Mouse (Mus musculus) testis, adult 2 months (tissue): ENCODE measurements around the gene Zcchc13.

Source experiments
- CTCF ChIP-seq: fragments of 200-500 bp; IDR thresholded peaks from 2 replicates; pipeline ENCODE4 v1.5.1; 2012; ENCODE audit warnings: low read depth, mild to moderate bottlenecking, inconsistent platforms, low read length, moderate library complexity; ENCODE audit not compliant: control insufficient read depth, insufficient read depth, insufficient replicate concordance
- POLR2A ChIP-seq: fragments of 200-500 bp; IDR thresholded peaks from 2 replicates; pipeline ENCODE4 v1.6.1; 2012; ENCODE audit warnings: low read depth, mild to moderate bottlenecking, inconsistent platforms, low read length, moderate library complexity; ENCODE audit not compliant: control insufficient read depth

DNA sequence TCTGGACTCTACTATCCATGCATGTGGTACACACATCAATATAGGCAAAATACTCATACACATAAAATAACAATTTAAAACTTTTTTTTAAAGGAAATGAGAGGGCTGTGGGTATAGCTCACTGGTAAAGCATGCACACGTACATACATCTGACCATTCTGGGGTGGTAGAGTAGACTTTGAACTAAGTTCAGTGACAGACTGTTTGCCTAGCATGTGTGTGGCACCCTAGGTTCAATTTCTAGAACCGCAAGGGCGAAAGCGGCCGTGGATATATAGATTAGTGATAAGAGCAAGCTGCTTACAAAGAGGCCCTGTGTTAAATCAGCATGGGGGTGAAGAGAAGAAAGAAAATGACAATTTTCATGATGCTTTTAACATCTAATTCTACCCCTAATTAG lies 27.8 kb upstream of the Zcchc13 start:
- TF ChIP-seq POLR2A (no peak), CTCF (no peak)
